Mouse (Mus musculus): ENCODE data around the gene Zbtb5. TPM values are rescaled to one million over a fixed set of nuclear protein-coding genes. Genes with fewer than 3 reads are reported as not detected.

Gene Zbtb5
- polyA plus RNA-seq, 1 experiment, result 12.8 TPM

DNA sequence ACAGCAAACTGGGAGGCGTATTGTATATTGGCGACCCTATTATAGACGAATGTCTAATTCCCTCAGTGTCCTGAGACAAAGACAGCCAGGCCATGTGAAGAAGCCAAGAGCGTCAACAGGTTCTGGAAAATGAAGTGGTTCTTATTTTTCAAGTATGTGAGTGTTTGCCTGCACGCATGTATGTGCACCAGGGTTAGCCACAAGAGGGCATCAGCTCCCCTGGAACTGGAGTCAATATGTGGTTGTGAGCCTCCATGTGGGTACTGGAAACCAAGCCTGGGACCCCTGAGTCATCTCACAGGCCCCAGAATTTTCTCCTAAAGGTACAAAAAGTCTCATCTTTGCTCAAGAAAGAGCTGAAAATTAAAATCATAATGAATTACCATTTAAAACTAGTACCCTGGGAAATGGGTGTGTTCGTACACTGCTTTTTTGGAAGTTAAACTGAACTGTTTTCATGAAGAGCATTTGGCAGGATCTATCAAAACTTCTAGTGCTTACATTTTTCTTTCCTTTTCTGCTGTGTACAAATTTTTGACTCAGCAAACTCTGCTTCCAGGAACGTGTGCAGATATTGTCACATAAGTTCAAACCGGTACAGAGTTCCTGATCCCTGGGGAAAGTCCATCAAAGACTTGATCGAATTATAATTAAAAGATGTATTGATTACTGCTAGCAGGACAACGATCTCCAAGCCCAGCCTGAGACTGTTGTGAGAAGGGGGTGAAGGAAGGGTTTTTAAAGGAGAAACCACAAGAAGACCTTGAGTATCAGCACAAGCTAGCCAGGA lies 35.1 kb downstream of the Zbtb5 start:
- Histone ChIP-seq H3K27ac (ENCODE audit: insufficient read depth, low read length) (no peak overlapping the region), H3K4me3 (ENCODE audit: low read depth, low read length) (no peak overlapping the region), H3K4me1 (ENCODE audit: control insufficient read depth, insufficient read depth, low read length) (peaks cover 2% of the 10 kb centered on the region), H3K9me3 (replicated peaks; ENCODE audit: control insufficient read depth, insufficient read depth, low read length, poor library complexity, severe bottlenecking) (no peaks in the 10 kb centered on the region), H3K9ac (ENCODE audit: low read depth, poor library complexity, severe bottlenecking) (no peak overlapping the region), H3K36me3 (ENCODE audit: control insufficient read depth, insufficient read depth, low read length, poor library complexity, severe bottlenecking) (no peaks in the 10 kb centered on the region), H3K27me3 (ENCODE audit: control insufficient read depth, insufficient read depth, low read length, poor library complexity, severe bottlenecking) (no peaks in the 10 kb centered on the region)
- TF ChIP-seq POLR2A (IDR thresholded peaks at IDR 0.05; ENCODE audit: insufficient read depth, low read length) (no peak), CTCF (IDR thresholded peaks at IDR 0.05; ENCODE audit: low read depth, low read length) (peak; percentile 60)

- no peaks in the 10 kb centered on the region for H3K9me3 ChIP-seq (replicated peaks; ENCODE audit: control insufficient read depth, insufficient read depth, low read length, poor library complexity, severe bottlenecking)
- H3K4me3 ChIP-seq (ENCODE audit: low read depth, low read length), result no peak overlapping the region
- no peaks in the 10 kb centered on the region for H3K27me3 ChIP-seq (ENCODE audit: control insufficient read depth, insufficient read depth, low read length, poor library complexity, severe bottlenecking)
- H3K27ac ChIP-seq (ENCODE audit: insufficient read depth, low read length), result no peak overlapping the region
- H3K4me1 ChIP-seq (ENCODE audit: control insufficient read depth, insufficient read depth, low read length), result peaks cover 2% of the 10 kb centered on the region
- no peak overlapping the region for H3K9ac ChIP-seq (ENCODE audit: low read depth, poor library complexity, severe bottlenecking)
- H3K36me3 ChIP-seq (ENCODE audit: control insufficient read depth, insufficient read depth, low read length, poor library complexity, severe bottlenecking), result no peaks in the 10 kb centered on the region
- TF ChIP-seq EP300 (IDR thresholded peaks at IDR 0.05; ENCODE audit: insufficient read depth, low read depth, low read length) (no peak), CTCF (IDR thresholded peaks at IDR 0.05; ENCODE audit: low read depth, low read length) (no peak)
Measured at GRCm38 (mm10) chr4:44976026-44976615, 36.1 kb downstream of the Zbtb5 start.

DNA sequence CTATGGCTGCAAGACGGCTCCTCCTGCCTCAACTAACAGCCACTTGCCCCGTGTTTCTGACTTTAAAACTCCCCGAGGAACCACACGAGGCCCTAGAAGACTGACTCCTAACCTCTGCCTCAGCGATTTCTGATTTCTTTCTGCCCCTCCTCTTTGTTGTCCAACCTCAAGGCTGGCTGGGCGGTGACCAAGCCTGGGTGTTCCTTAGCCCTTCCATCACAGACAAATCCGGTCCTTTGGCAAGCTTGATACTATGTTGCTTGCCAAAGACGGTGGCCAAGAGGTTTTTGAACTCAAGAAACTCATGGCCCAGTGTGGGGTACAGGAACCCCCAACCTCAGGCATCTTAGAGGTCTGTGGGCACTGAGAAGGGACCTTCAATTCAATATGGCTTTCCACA lies 37.9 kb downstream of the Zbtb5 start:
- Histone ChIP-seq H3K9me3 (replicated peaks; ENCODE audit: control insufficient read depth, insufficient read depth, low read length, poor library complexity, severe bottlenecking) (no peaks in the 10 kb centered on the region), H3K4me1 (ENCODE audit: control insufficient read depth, insufficient read depth, low read length) (peaks cover 2% of the 10 kb centered on the region), H3K36me3 (ENCODE audit: control insufficient read depth, insufficient read depth, low read length, poor library complexity, severe bottlenecking) (no peaks in the 10 kb centered on the region), H3K27ac (ENCODE audit: insufficient read depth, low read length) (no peak overlapping the region), H3K9ac (ENCODE audit: low read depth, poor library complexity, severe bottlenecking) (no peak overlapping the region), H3K4me3 (ENCODE audit: low read depth, low read length) (no peak overlapping the region), H3K27me3 (ENCODE audit: control insufficient read depth, insufficient read depth, low read length, poor library complexity, severe bottlenecking) (no peaks in the 10 kb centered on the region)
- TF ChIP-seq CTCF (IDR thresholded peaks at IDR 0.05; ENCODE audit: low read depth, low read length), result no peak
- TF ChIP-seq EP300 (IDR thresholded peaks at IDR 0.05; ENCODE audit: insufficient read depth, low read depth, low read length), result no peak
- no peak for TF ChIP-seq POLR2A (IDR thresholded peaks at IDR 0.05; ENCODE audit: insufficient read depth, low read length)

DNA sequence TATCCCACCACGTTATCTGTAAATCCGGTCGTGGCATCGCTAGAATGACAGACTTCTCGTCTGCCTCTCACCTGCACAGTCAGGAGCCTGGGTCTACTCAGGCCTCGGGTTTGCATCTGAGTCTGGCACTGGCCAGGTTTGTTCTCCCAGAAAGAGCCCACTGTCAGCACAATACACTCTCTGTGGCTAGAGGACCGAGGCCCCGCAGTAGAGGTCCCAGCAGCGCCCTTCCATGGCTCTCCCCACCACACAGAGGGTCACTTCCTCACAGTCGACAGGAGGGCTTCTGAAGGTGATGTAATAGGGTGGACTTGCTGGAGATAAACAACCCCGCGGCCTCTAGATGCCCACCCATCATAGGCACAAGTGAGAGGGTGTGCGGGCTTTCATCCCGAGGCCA lies 38.3 kb downstream of the Zbtb5 start:
- no peaks in the 10 kb centered on the region for H3K27me3 ChIP-seq (ENCODE audit: control insufficient read depth, insufficient read depth, low read length, poor library complexity, severe bottlenecking)
- H3K9ac ChIP-seq (ENCODE audit: low read depth, poor library complexity, severe bottlenecking), result no peak overlapping the region
- peaks cover 2% of the 10 kb centered on the region for H3K4me1 ChIP-seq (ENCODE audit: control insufficient read depth, insufficient read depth, low read length)
- no peaks in the 10 kb centered on the region for H3K9me3 ChIP-seq (replicated peaks; ENCODE audit: control insufficient read depth, insufficient read depth, low read length, poor library complexity, severe bottlenecking)
- H3K36me3 ChIP-seq (ENCODE audit: control insufficient read depth, insufficient read depth, low read length, poor library complexity, severe bottlenecking), result no peaks in the 10 kb centered on the region
- H3K27ac ChIP-seq (ENCODE audit: insufficient read depth, low read length), result no peak overlapping the region
- peak overlapping the region; percentile 40 for H3K4me3 ChIP-seq (ENCODE audit: low read depth, low read length)
- TF ChIP-seq CTCF (IDR thresholded peaks at IDR 0.05; ENCODE audit: low read depth, low read length), result no peak
- TF ChIP-seq POLR2A (IDR thresholded peaks at IDR 0.05; ENCODE audit: insufficient read depth, low read length), result no peak
- no peak for TF ChIP-seq EP300 (IDR thresholded peaks at IDR 0.05; ENCODE audit: insufficient read depth, low read depth, low read length)

DNA sequence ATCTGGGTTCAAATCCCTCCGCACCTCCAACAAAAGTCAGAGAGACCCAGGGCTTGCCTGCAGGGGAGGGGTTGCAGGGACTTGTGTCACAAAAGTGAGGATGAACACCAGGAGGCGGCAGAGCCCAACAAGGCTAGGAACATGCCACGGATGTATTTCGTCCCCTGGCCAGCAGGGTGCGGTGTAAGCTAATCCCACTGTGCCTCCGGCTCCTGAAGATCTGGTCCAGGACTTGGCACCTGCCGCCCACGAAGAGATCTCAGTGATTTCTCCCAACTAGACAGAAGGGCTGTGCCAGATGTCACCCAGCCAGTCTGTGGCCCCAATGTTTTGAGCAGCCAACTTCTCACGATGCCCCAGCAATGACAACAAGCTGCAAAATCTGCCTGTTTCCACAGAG lies 38.8 kb downstream of the Zbtb5 start:
- H3K27ac ChIP-seq (ENCODE audit: insufficient read depth, low read length), result no peak overlapping the region
- no peaks in the 10 kb centered on the region for H3K9me3 ChIP-seq (replicated peaks; ENCODE audit: control insufficient read depth, insufficient read depth, low read length, poor library complexity, severe bottlenecking)
- no peaks in the 10 kb centered on the region for H3K27me3 ChIP-seq (ENCODE audit: control insufficient read depth, insufficient read depth, low read length, poor library complexity, severe bottlenecking)
- no peak overlapping the region for H3K9ac ChIP-seq (ENCODE audit: low read depth, poor library complexity, severe bottlenecking)
- no peaks in the 10 kb centered on the region for H3K36me3 ChIP-seq (ENCODE audit: control insufficient read depth, insufficient read depth, low read length, poor library complexity, severe bottlenecking)
- H3K4me1 ChIP-seq (ENCODE audit: control insufficient read depth, insufficient read depth, low read length), result peaks cover 2% of the 10 kb centered on the region
- TF ChIP-seq EP300 (IDR thresholded peaks at IDR 0.05; ENCODE audit: insufficient read depth, low read depth, low read length) (peak; percentile 59; the same call in 1 of the 2 replicates), CTCF (IDR thresholded peaks at IDR 0.05; ENCODE audit: low read depth, low read length) (peak; percentile 100), POLR2A (IDR thresholded peaks at IDR 0.05; ENCODE audit: insufficient read depth, low read length) (no peak)
- H3K4me3 ChIP-seq (ENCODE audit: low read depth, low read length), result peak overlapping the region; percentile 40

DNA sequence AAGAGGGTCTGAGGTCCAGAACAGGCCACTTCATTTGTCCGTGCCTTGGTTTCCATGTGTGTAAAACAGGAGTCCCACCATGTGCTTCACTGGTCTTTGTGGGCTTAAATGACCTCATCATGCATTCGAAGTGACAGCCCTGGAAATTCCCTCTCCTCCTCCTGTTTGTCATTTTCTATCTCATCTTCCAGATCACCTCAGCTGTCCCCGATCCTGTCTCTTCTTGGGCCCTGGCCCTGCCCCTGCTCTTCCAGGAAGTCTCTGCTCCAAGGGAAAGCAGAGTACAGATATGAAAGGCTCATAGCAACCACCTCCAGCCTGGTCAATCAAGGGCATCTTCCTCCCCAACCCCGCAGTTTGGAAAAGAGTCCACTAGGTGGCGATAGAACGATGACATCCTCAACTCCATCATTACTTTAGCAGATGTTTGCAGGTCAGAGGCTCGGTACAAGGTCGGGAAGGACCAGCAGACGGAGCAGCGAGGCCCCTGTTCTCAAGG lies 41.6 kb downstream of the Zbtb5 start:
- no peak overlapping the region for H3K9ac ChIP-seq (ENCODE audit: low read depth, poor library complexity, severe bottlenecking)
- H3K4me1 ChIP-seq (ENCODE audit: control insufficient read depth, insufficient read depth, low read length), result peaks cover 2% of the 10 kb centered on the region
- H3K36me3 ChIP-seq (ENCODE audit: control insufficient read depth, insufficient read depth, low read length, poor library complexity, severe bottlenecking), result no peaks in the 10 kb centered on the region
- H3K27ac ChIP-seq (ENCODE audit: insufficient read depth, low read length), result no peak overlapping the region
- TF ChIP-seq POLR2A (IDR thresholded peaks at IDR 0.05; ENCODE audit: insufficient read depth, low read length) (no peak), CTCF (IDR thresholded peaks at IDR 0.05; ENCODE audit: low read depth, low read length) (peak; percentile 58)
- no peaks in the 10 kb centered on the region for H3K27me3 ChIP-seq (ENCODE audit: control insufficient read depth, insufficient read depth, low read length, poor library complexity, severe bottlenecking)
- no peaks in the 10 kb centered on the region for H3K9me3 ChIP-seq (replicated peaks; ENCODE audit: control insufficient read depth, insufficient read depth, low read length, poor library complexity, severe bottlenecking)
- H3K4me3 ChIP-seq (ENCODE audit: low read depth, low read length), result no peak overlapping the region
